Mouse (Mus musculus) stomach, embryonic 14.5 days (tissue): ENCODE results near the gene Mrm3. TPM values are rescaled to one million over a fixed set of nuclear protein-coding genes. Genes with fewer than 3 reads are reported as not detected.

Experiments used
- ATAC-seq: fragments of 200-750 bp; cut with Nextera tagmentation; 2 replicates; pipeline ENCODE4 v1.8.0; 2017; ENCODE audit warnings: low read depth, moderate TSS enrichment; ENCODE audit not compliant: insufficient number of reproducible peaks, insufficient read depth, low FRiP score
- H3K27ac ChIP-seq: fragments of 300-500 bp; sonication (generic); 2 replicates; pipeline ENCODE4 v1.5.1; 2014; ENCODE audit warnings: mild to moderate bottlenecking, low read length, moderate library complexity, mixed read lengths
- H3K27me3 ChIP-seq: fragments of 300-500 bp; sonication (generic); 2 replicates; pipeline ENCODE4 v1.6.1; 2014; ENCODE audit warnings: low read length, control low read depth, mixed read lengths; ENCODE audit not compliant: control insufficient read depth, insufficient read depth
- H3K36me3 ChIP-seq: fragments of 300-500 bp; sonication (generic); 2 replicates; pipeline ENCODE4 v1.6.1; 2014; ENCODE audit warnings: mild to moderate bottlenecking, control low read depth, low read length, moderate library complexity, mixed read lengths; ENCODE audit not compliant: control insufficient read depth, insufficient read depth
- H3K4me1 ChIP-seq: fragments of 300-500 bp; sonication (generic); 2 replicates; pipeline ENCODE4 v1.6.1; 2014; ENCODE audit warnings: low read length, control low read depth, mixed read lengths; ENCODE audit not compliant: control insufficient read depth, insufficient read depth
- H3K4me2 ChIP-seq: fragments of 300-500 bp; sonication (generic); replicated peaks from 2 replicates; pipeline ENCODE4 v1.6.1; 2014; ENCODE audit warnings: low read depth, low read length, control low read depth
- H3K4me3 ChIP-seq: fragments of 300-500 bp; sonication (generic); 2 replicates; pipeline ENCODE4 v1.5.1; 2014; ENCODE audit warnings: low read depth, low read length, control low read depth
- H3K9ac ChIP-seq: fragments of 300-500 bp; sonication (generic); replicated peaks from 2 replicates; pipeline ENCODE4 v1.6.1; 2014; ENCODE audit warnings: low read depth, mild to moderate bottlenecking, control low read depth, low read length, moderate library complexity, mixed read lengths
- H3K9me3 ChIP-seq: fragments of 300-500 bp; sonication (generic); 2 replicates; pipeline ENCODE4 v1.6.1; 2016; ENCODE audit warnings: low read depth, low read length, control low read depth; ENCODE audit not compliant: control insufficient read depth
- WGBS: fragments of 180-500 bp; shearing (Covaris S2); extraction: QIAGEN DNeasy Blood & Tissue Kit; methylation state at CpG from one replicate; pipeline ENCODE4 v1.1.7; 2014; 5-methylcytosine and 5-hydroxymethylcytosine counted together
- polyA plus RNA-seq: library from polyadenylated mRNA; unstranded; fragments of >200 nt; fragmentation: Nextera tagmentation; extraction: Ambion mirVana; gene quantifications from 2 replicates; pipeline ENCODE4 v1.2.1, GENCODE M21; 2014

Mrm3 gene
- polyA plus RNA-seq, 1 experiment from 2014 or later = 26.3 TPM

GRCm38 (mm10) chr11:76268521-76269065, 25.1 kb downstream of the Mrm3 start:
- Histone ChIP-seq H3K4me3 (no peak overlapping the region), H3K27ac (peak overlapping the region; percentile 39; the same call in 1 of the 2 replicates), H3K9me3 (no peaks in the 10 kb centered on the region), H3K4me2 (no peak overlapping the region), H3K27me3 (no peaks in the 10 kb centered on the region), H3K36me3 (peaks cover 6% of the 10 kb centered on the region), H3K4me1 (no peaks in the 10 kb centered on the region), H3K9ac (no peak overlapping the region)
- WGBS = 73% methylated on average over 6 of the region's 6 CpGs
- no peak for ATAC-seq

DNA sequence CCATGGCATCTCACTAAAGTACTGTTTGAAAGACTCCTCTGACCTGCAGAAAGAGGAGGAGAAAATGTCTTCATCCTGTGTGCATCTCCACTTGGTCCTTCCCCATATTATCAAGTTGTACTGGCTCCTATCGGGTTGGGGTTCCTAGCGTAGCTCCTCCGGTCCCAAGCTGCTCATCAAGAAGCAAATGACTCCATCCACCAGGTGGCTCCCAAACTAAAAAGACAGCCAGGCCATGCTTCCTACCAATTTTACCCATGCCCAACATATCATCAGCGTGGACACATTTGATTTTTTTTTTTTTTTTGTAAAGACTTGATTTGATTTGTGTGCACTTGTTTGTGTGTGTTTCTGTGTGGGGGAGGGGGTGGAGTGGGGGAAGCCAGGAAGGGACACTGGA, 28.9 kb downstream of the Mrm3 start:
- Histone ChIP-seq H3K4me2 (no peak overlapping the region), H3K27ac (no peak overlapping the region), H3K27me3 (no peaks in the 10 kb centered on the region), H3K4me3 (no peak overlapping the region), H3K9ac (no peak overlapping the region), H3K36me3 (peaks cover 10% of the 10 kb centered on the region), H3K9me3 (no peaks in the 10 kb centered on the region), H3K4me1 (no peaks in the 10 kb centered on the region)
- WGBS = 77% methylated on average over 4 of the region's 4 CpGs
- no peak for ATAC-seq

- Histone ChIP-seq H3K4me3 (no peak overlapping the region), H3K27me3 (no peaks in the 10 kb centered on the region), H3K4me2 (no peak overlapping the region), H3K4me1 (no peaks in the 10 kb centered on the region), H3K27ac (no peak overlapping the region; the same call in 1 of the 2 replicates), H3K9me3 (no peaks in the 10 kb centered on the region; the same call in 1 of the 2 replicates), H3K36me3 (no peaks in the 10 kb centered on the region; the same call in 1 of the 2 replicates), H3K9ac (no peak overlapping the region)
- no peak for ATAC-seq
- 59% methylated on average over 14 of the region's 14 CpGs for WGBS
Observed at GRCm38 (mm10) chr11:76278960-76279852, 35.7 kb downstream of the Mrm3 start.

- Histone ChIP-seq H3K36me3 (no peaks in the 10 kb centered on the region), H3K27me3 (no peaks in the 10 kb centered on the region), H3K9me3 (no peaks in the 10 kb centered on the region; the same call in 1 of the 2 replicates), H3K4me1 (no peaks in the 10 kb centered on the region), H3K4me2 (no peak overlapping the region), H3K27ac (no peak overlapping the region), H3K4me3 (no peak overlapping the region), H3K9ac (no peak overlapping the region)
- no peak for ATAC-seq
- WGBS = 56% methylated on average over 2 of the region's 2 CpGs
Observed at GRCm38 (mm10) chr11:76279971-76280370, 36.5 kb downstream of the Mrm3 start.

- Histone ChIP-seq H3K9ac (no peak overlapping the region), H3K4me2 (no peak overlapping the region), H3K27ac (no peak overlapping the region), H3K9me3 (no peaks in the 10 kb centered on the region; the same call in 1 of the 2 replicates), H3K36me3 (no peaks in the 10 kb centered on the region), H3K27me3 (no peaks in the 10 kb centered on the region), H3K4me1 (peaks cover 14% of the 10 kb centered on the region; the same call in 1 of the 2 replicates), H3K4me3 (no peak overlapping the region)
- 90% methylated on average over 6 of the region's 6 CpGs for WGBS
- ATAC-seq = no peak
Observed at GRCm38 (mm10) chr11:76283841-76284240, 40.3 kb downstream of the Mrm3 start.

GRCm38 (mm10) chr11:76285431-76286075, 42.0 kb downstream of the Mrm3 start:
- ATAC-seq = no peak
- H3K27ac ChIP-seq = no peak overlapping the region
- H3K4me1 ChIP-seq = peaks cover 16% of the 10 kb centered on the region; the same call in 1 of the 2 replicates
- no peaks in the 10 kb centered on the region; the same call in 1 of the 2 replicates for H3K9me3 ChIP-seq
- H3K9ac ChIP-seq = no peak overlapping the region
- H3K4me2 ChIP-seq = no peak overlapping the region
- WGBS = 42% methylated on average over 7 of the region's 7 CpGs
- no peaks in the 10 kb centered on the region for H3K27me3 ChIP-seq
- H3K4me3 ChIP-seq = no peak overlapping the region
- no peaks in the 10 kb centered on the region for H3K36me3 ChIP-seq

DNA sequence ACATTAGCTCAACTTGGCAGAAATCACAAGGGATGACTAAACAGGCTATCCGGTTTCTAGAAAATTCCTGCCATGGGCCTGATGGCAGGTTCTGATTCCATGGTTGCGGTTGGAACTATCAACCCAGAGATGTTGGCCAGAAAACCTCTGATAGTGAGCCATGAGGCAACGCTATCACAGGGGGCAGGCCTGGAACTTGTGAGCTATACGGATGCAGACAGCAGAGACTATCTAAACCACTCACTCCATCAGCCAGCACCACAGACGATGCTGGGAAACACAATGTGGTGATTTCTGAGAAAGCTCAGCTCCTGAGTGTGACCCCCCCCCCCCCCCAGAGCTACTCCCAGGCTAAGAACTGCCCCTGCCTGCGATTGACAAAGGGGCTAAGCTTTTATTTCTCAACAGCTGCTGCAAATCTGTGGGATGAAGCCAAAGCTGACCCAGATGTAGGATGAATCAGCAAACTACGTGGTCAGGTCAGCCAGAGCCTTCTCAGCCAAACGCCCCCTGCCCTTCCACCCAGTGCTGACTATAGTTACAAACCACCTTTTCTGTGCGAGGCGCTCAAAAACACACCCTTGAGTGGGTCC, 43.1 kb downstream of the Mrm3 start:
- H3K4me3 ChIP-seq = no peak overlapping the region
- H3K4me1 ChIP-seq = peaks cover 17% of the 10 kb centered on the region; the same call in 1 of the 2 replicates
- no peaks in the 10 kb centered on the region for H3K36me3 ChIP-seq
- H3K27me3 ChIP-seq = no peaks in the 10 kb centered on the region
- no peaks in the 10 kb centered on the region; the same call in 1 of the 2 replicates for H3K9me3 ChIP-seq
- H3K4me2 ChIP-seq = no peak overlapping the region
- no peak for ATAC-seq
- no peak overlapping the region for H3K27ac ChIP-seq
- no peak overlapping the region for H3K9ac ChIP-seq
- 48% methylated on average over 10 of the region's 10 CpGs for WGBS

DNA sequence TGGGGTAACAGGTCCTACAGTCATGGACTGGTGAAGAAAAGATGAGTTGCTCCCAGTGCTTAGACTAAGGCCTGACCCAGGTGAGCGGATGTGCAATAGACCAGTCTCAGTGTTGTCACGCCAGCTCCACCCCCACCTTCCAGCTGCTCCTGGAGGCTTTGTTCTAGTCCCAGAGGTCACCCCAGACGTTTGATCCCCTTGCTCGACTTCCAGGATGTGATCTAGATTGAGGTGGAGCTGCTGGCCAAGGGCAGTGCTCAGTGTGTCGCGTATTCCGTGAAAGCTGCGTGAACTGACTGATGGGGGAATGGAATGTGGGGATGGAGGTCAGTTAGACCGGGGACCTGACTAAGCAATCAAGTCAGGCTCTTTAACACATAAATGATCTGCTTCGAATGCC, 43.8 kb downstream of the Mrm3 start:
- Histone ChIP-seq H3K4me1 (peaks cover 21% of the 10 kb centered on the region; the same call in 1 of the 2 replicates), H3K9me3 (no peaks in the 10 kb centered on the region; the same call in 1 of the 2 replicates), H3K36me3 (no peaks in the 10 kb centered on the region), H3K27ac (no peak overlapping the region), H3K4me2 (no peak overlapping the region), H3K27me3 (no peaks in the 10 kb centered on the region), H3K4me3 (no peak overlapping the region), H3K9ac (no peak overlapping the region)
- no peak for ATAC-seq
- 36% methylated on average over 10 of the region's 10 CpGs for WGBS
